Mouse (Mus musculus): ENCODE data around the gene Il13ra1. TPM values are rescaled to one million over a fixed set of nuclear protein-coding genes. Genes with fewer than 3 reads are reported as not detected.

Gene Il13ra1
- total RNA-seq, 2 experiments from 2014 or later: 10.0 to 13.0 TPM

- no peak for DNase-seq (ENCODE audit: low spot score in 2 of 2)
Measured at GRCm38 (mm10) chrX:36193951-36194350, 82.0 kb downstream of the Il13ra1 start.

DNA sequence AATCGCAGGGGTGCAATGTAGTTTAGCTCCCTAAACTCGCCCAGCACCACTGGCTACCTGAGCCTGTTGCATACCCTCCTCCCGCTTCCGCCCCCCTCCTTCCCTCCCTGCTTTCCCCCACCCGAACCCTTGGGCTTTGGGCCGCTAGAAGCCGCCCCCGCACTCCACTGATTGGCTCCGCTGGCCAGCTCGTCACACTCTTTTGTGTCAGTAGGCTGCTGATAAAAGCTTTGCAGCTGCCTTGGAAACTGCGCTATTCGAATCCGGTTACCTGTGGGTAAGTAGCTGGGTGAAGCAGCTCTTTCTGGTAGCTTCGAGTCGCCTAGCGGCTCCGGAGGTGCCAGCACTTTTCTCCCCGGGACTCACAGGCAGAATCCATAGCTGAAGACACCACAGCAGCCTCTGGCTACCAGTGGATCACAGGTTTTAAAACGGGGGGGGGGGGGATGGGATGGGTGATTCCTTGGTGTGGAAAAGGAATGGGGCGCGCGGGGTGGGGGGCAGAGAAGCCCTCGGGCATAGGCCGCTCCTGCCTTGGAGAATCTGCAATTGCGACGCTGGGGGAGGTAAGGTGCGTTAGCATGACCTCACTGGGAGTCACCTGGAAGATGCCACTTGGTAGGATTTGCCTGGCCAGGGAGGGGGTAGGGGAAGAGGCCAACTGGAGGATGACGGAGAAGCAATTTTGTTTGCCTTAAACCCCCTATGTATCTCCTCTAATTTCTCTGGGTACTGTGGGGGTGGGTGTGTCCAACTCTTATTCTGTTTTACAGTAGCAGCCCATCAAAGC, 84.0 kb downstream of the Il13ra1 start, which contains the start of gene Zcchc12:
Zcchc12 (plus strand) TSS at position 169 of the 790 bp plus-strand sequence.
- no peak for DNase-seq (ENCODE audit: low spot score in 2 of 2)

DNA sequence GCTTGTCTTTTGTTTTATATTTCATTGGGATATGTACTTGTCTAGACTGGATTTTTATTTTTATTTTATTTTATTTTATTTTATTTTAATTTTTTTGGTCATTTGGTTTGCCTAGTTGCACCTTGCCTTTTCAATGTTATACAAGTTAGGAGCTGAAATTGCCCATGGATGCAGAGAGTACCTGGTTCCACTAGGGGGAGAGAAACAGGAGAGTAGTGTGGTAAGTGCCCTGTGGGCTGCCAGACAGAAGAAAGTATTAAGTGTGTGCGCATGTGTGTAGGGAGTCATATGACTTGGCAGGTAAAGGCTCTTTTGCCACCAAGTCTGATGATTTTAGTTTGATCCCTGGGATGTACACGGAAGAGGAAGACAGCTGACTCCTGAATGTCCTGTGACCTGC, 97.6 kb downstream of the Il13ra1 start:
- no peak for DNase-seq (ENCODE audit: low spot score in 2 of 2)

- DNase-seq (ENCODE audit: low spot score in 2 of 2): no peak
Measured at GRCm38 (mm10) chrX:36211216-36211615, 99.3 kb downstream of the Il13ra1 start.

Other genes starting within 250 kb of the Il13ra1 start
- gene Dock11, start 223.3 kb upstream of the Il13ra1 start, total RNA-seq (2021): 10 to 100 TPM; 16.8 to 17.3 TPM
- 10 to 100 TPM; 11.8 to 14.3 TPM for gene Zcchc12, start 83.8 kb downstream of the Il13ra1 start, total RNA-seq (2021)
- gene Lonrf3, start 216.2 kb downstream of the Il13ra1 start, total RNA-seq (2021): 1 to 10 TPM; 7.7 to 8.0 TPM

All from adrenal gland, postnatal 4 days (tissue).